Mouse (Mus musculus) liver, embryonic 14.5 days (tissue): ENCODE measurements around the gene Polr3h. TPM values are rescaled to one million over a fixed set of nuclear protein-coding genes. Genes with fewer than 3 reads are reported as not detected.
A peak's percentile ranks its signal among the peaks of the same experiment; 100 is the strongest.
"Not testable (repeated sequence)": the region's sequence is repeated elsewhere in the genome, so short reads cannot be mapped to it uniquely, and the experiment has no call there.

Experiments
- ATAC-seq: fragments of 200-750 bp; cut with Nextera tagmentation; 2 replicates; pipeline ENCODE4 v1.8.0; 2017; ENCODE audit warnings: moderate number of reproducible peaks, mild to moderate bottlenecking, moderate library complexity; ENCODE audit not compliant: insufficient read depth
- DNase-seq, 3 experiments: peaks; one replicate each; pipeline ENCODE4 v3.0.0-alpha.2; 2012 to 2013; ENCODE audit warnings: low read depth in 3 of 3, low spot score in 3 of 3
- H3K27ac ChIP-seq: fragments of 300-500 bp; sonication (generic); 2 replicates; pipeline ENCODE4 v1.5.1; 2014; ENCODE audit warnings: moderate library complexity, mild to moderate bottlenecking, control low read depth, inconsistent platforms
- H3K27me3 ChIP-seq: fragments of 300-500 bp; sonication (generic); 2 replicates; pipeline ENCODE4 v1.6.1; 2014; ENCODE audit warnings: mild to moderate bottlenecking, low read length, moderate library complexity; ENCODE audit not compliant: control insufficient read depth, insufficient read depth
- H3K36me3 ChIP-seq: fragments of 300-500 bp; sonication (generic); replicated peaks from 2 replicates; pipeline ENCODE4 v1.6.1; 2014; ENCODE audit warnings: low read depth; ENCODE audit not compliant: control insufficient read depth, insufficient read depth
- H3K4me1 ChIP-seq, 2 experiments: fragments of 200-500 bp in 1 of 2; fragments of 300-500 bp in 1 of 2; sonication (generic) in 1 of 2; replicated peaks; 2 replicates each; pipeline ENCODE4 v1.6.1; 2012 to 2014; ENCODE audit warnings: antibody characterized with exemption in 1 of 2, inconsistent platforms in 1 of 2, low read length in 1 of 2; ENCODE audit not compliant: control insufficient read depth in 2 of 2, insufficient read depth in 2 of 2
- H3K4me2 ChIP-seq: fragments of 300-500 bp; sonication (generic); 2 replicates; pipeline ENCODE4 v1.6.1; 2014; ENCODE audit warnings: low read depth, mild to moderate bottlenecking, control low read depth, moderate library complexity
- H3K4me3 ChIP-seq, 2 experiments: fragments of 200-500 bp in 1 of 2; fragments of 300-500 bp in 1 of 2; sonication (generic) in 1 of 2; 2 replicates each; pipeline ENCODE4 v1.5.1; 2012 to 2014; ENCODE audit warnings: low read depth in 2 of 2, low read length in 2 of 2, mild to moderate bottlenecking in 2 of 2, control low read depth in 1 of 2, inconsistent platforms in 1 of 2, moderate library complexity in 1 of 2; ENCODE audit not compliant: insufficient read depth in 1 of 2
- H3K9ac ChIP-seq: fragments of 300-500 bp; sonication (generic); replicated peaks from 2 replicates; pipeline ENCODE4 v1.6.1; 2014; ENCODE audit warnings: mild to moderate bottlenecking, control low read depth, moderate library complexity
- H3K9me3 ChIP-seq: fragments of 300-500 bp; sonication (generic); 2 replicates; pipeline ENCODE4 v1.6.1; 2016; ENCODE audit warnings: low read length, mixed read lengths; ENCODE audit not compliant: control insufficient read depth
- CTCF ChIP-seq: IDR thresholded peaks from 2 replicates; pipeline ENCODE4 v1.5.1; 2016; ENCODE audit warnings: antibody characterized with exemption, low read depth, control low read depth
- EP300 ChIP-seq: IDR thresholded peaks from 2 replicates; pipeline ENCODE4 v1.6.1; 2016; ENCODE audit warnings: antibody characterized with exemption, low read depth
- WGBS: fragments of 180-500 bp; shearing (Covaris S2); extraction: QIAGEN DNeasy Blood & Tissue Kit; methylation state at CpG from one replicate; pipeline ENCODE4 v1.1.7; 2014; ENCODE audit not compliant: insufficient replicate concordance; 5-methylcytosine and 5-hydroxymethylcytosine counted together
- polyA plus RNA-seq, 2 experiments: library from polyadenylated mRNA; depleted of rRNA in 1 of 2; stranded (reverse) in 1 of 2; unstranded in 1 of 2; fragments of >200 nt; fragmentation: Nextera tagmentation in 1 of 2; extraction: Ambion mirVana in 1 of 2; gene quantifications; 2 replicates each; pipeline versions ENCODE4 v1.2.1 to v1.2.3; 2012 to 2014

Gene Polr3h
- polyA plus RNA-seq, 2 experiments, result 13.7 to 68.3 TPM

- Histone ChIP-seq H3K27ac (no peak overlapping the region), H3K4me1 (peaks cover 5 to 14% of the 10 kb centered on the region in 2 experiments; a peak in 3 of 4 replicates), H3K4me3 (no peak overlapping the region), H3K4me2 (no peak overlapping the region), H3K27me3 (no peaks in the 10 kb centered on the region), H3K9ac (no peak overlapping the region), H3K36me3 (peaks cover 65% of the 10 kb centered on the region), H3K9me3 (no peaks in the 10 kb centered on the region)
- DNase-seq (no peak), ATAC-seq (no peak)
- no peak for TF ChIP-seq EP300
- TF ChIP-seq CTCF, result no peak
- WGBS, result 78% methylated on average over 2 of the region's 2 CpGs
Observed at GRCm38 (mm10) chr15:81912498-81912897, 13.5 kb downstream of the Polr3h start.

GRCm38 (mm10) chr15:81908767-81909166, 17.3 kb downstream of the Polr3h start:
- not testable (repeated sequence) for H3K27me3 ChIP-seq, DNase-seq, H3K27ac ChIP-seq, H3K4me3 ChIP-seq, H3K4me2 ChIP-seq, H3K9me3 ChIP-seq, H3K4me1 ChIP-seq, H3K9ac ChIP-seq, ATAC-seq
- TF ChIP-seq CTCF, result peak; percentile 28; the same call in 1 of the 2 replicates
- H3K36me3 ChIP-seq, result peaks cover 67% of the 10 kb centered on the region
- 69% methylated on average over 4 of the region's 4 CpGs for WGBS

GRCm38 (mm10) chr15:81907953-81908352, 18.1 kb downstream of the Polr3h start:
- Histone ChIP-seq H3K27ac (no peak overlapping the region), H3K27me3 (no peaks in the 10 kb centered on the region), H3K4me2 (no peak overlapping the region), H3K4me1 (no peaks in the 10 kb centered on the region), H3K4me3 (no peak overlapping the region), H3K9ac (no peak overlapping the region), H3K36me3 (peaks cover 64% of the 10 kb centered on the region), H3K9me3 (no peaks in the 10 kb centered on the region)
- ATAC-seq, result no peak
- no peak for DNase-seq
- TF ChIP-seq CTCF, result no peak
- WGBS, result 80% methylated on average over 8 of the region's 8 CpGs

GRCm38 (mm10) chr15:81904939-81905338, 21.1 kb downstream of the Polr3h start:
- TF ChIP-seq CTCF, result peak; percentile 86
- TF ChIP-seq EP300, result no peak
- Histone ChIP-seq H3K27ac (no peak overlapping the region), H3K4me3 (no peak overlapping the region), H3K4me2 (no peak overlapping the region), H3K36me3 (peaks cover 53% of the 10 kb centered on the region), H3K4me1 (no peaks in the 10 kb centered on the region), H3K9me3 (no peaks in the 10 kb centered on the region), H3K9ac (no peak overlapping the region), H3K27me3 (no peaks in the 10 kb centered on the region)
- 23% methylated on average over 2 of the region's 2 CpGs for WGBS
- ATAC-seq, result peak; percentile 18; the same call in 1 of the 2 replicates
- DNase-seq, result peak; percentile 43 to 64 (median 54)

- no peak overlapping the region for H3K4me2 ChIP-seq
- ATAC-seq, result no peak
- 0 out of 4 replicates have a peak, but pooled peaks cover 0 to 2% of the 10 kb centered on the region in 2 experiments for H3K4me1 ChIP-seq
- no peak overlapping the region for H3K9ac ChIP-seq
- WGBS, result 78% methylated on average over 2 of the region's 2 CpGs
- H3K27me3 ChIP-seq, result no peaks in the 10 kb centered on the region
- no peak overlapping the region for H3K27ac ChIP-seq
- no peaks in the 10 kb centered on the region for H3K9me3 ChIP-seq
- TF ChIP-seq EP300 (no peak), CTCF (no peak)
- no peak overlapping the region for H3K4me3 ChIP-seq
- no peak for DNase-seq
- peaks cover 31% of the 10 kb centered on the region for H3K36me3 ChIP-seq
Observed at GRCm38 (mm10) chr15:81898751-81899150, 27.3 kb downstream of the Polr3h start.
